Mouse (Mus musculus): ENCODE measurements around the gene Swt1. TPM values are rescaled to one million over a fixed set of nuclear protein-coding genes. Genes with fewer than 3 reads are reported as not detected.
"Not testable (repeated sequence)": the region's sequence is repeated elsewhere in the genome, so short reads cannot be mapped to it uniquely, and the experiment has no call there.

Swt1 gene
- 7.4 and 15.8 TPM in 2 replicates for total RNA-seq (2014; rRNA removed)
- 10.2 and 16.0 TPM in 2 replicates for polyA plus RNA-seq (2015; fragmentation: Nextera tagmentation; extraction: Ambion mirVana)

GRCm38 (mm10) chr1:151428263-151429221, at the start of gene Swt1, which contains the start of gene Trmt1l:
Swt1 (minus strand) TSS chr1:151428455.
Trmt1l (plus strand) TSS chr1:151428542.
- peak; percentile 100 for ATAC-seq (ENCODE audit: low FRiP score)
- peak within 1 kb of the TSS; percentile 88 for H3K4me3 ChIP-seq (ENCODE audit: low read depth, low read length)
- no peaks in the 10 kb centered on the region for H3K27me3 ChIP-seq (ENCODE audit: insufficient read depth, low read length)
- WGBS, result under 1% methylated on average over 74 of the region's 74 CpGs
- peak; percentile 100 for DNase-seq (ENCODE audit: low spot score)
- 0 out of 2 replicates have a peak, but pooled peaks cover under 1% of the 10 kb centered on the region for H3K36me3 ChIP-seq (ENCODE audit: insufficient read depth, low read length)
- H3K27ac ChIP-seq (ENCODE audit: low read depth, low read length), result peak within 1 kb of the TSS; percentile 98
- H3K4me2 ChIP-seq (ENCODE audit: low read depth, low read length, poor library complexity, severe bottlenecking), result peak within 1 kb of the TSS; percentile 64
- H3K4me1 ChIP-seq (ENCODE audit: insufficient read depth, low read length), result peaks cover 6% of the 10 kb centered on the region
- H3K9ac ChIP-seq (replicated peaks; ENCODE audit: low read length, poor library complexity, severe bottlenecking), result peak within 1 kb of the TSS; percentile 89
- TF ChIP-seq CTCF (IDR thresholded peaks at IDR 0.05), result peak; percentile 9; the same call in 1 of the 2 replicates
- H3K9me3 ChIP-seq (ENCODE audit: low read length), result no peaks in the 10 kb centered on the region

- not testable (repeated sequence) for DNase-seq (ENCODE audit: low spot score); H3K4me3 ChIP-seq (ENCODE audit: low read depth, low read length); ATAC-seq (ENCODE audit: low FRiP score); H3K4me2 ChIP-seq (ENCODE audit: low read depth, low read length, poor library complexity, severe bottlenecking); H3K27me3 ChIP-seq (ENCODE audit: insufficient read depth, low read length); H3K9me3 ChIP-seq (ENCODE audit: low read length); H3K27ac ChIP-seq (ENCODE audit: low read depth, low read length); H3K9ac ChIP-seq (replicated peaks; ENCODE audit: low read length, poor library complexity, severe bottlenecking); H3K4me1 ChIP-seq (ENCODE audit: insufficient read depth, low read length)
- WGBS, result 89% methylated on average over 8 of the region's 8 CpGs
- peaks cover 40% of the 10 kb centered on the region for H3K36me3 ChIP-seq (ENCODE audit: insufficient read depth, low read length)
Observed at GRCm38 (mm10) chr1:151472386-151472785, 44.1 kb upstream of the Swt1 start.

- ATAC-seq (ENCODE audit: low FRiP score) (no peak), DNase-seq (ENCODE audit: low spot score) (no peak)
- H3K4me1 ChIP-seq (ENCODE audit: insufficient read depth, low read length), result no peaks in the 10 kb centered on the region
- no peaks in the 10 kb centered on the region for H3K27me3 ChIP-seq (ENCODE audit: insufficient read depth, low read length)
- no peak overlapping the region for H3K4me2 ChIP-seq (ENCODE audit: low read depth, low read length, poor library complexity, severe bottlenecking)
- WGBS, result 43% methylated on average over 7 of the region's 7 CpGs
- no peak overlapping the region for H3K4me3 ChIP-seq (ENCODE audit: low read depth, low read length)
- no peak overlapping the region for H3K9ac ChIP-seq (replicated peaks; ENCODE audit: low read length, poor library complexity, severe bottlenecking)
- H3K36me3 ChIP-seq (ENCODE audit: insufficient read depth, low read length), result peaks cover 34% of the 10 kb centered on the region
- no peaks in the 10 kb centered on the region for H3K9me3 ChIP-seq (ENCODE audit: low read length)
- TF ChIP-seq CTCF (IDR thresholded peaks at IDR 0.05), result no peak
- no peak overlapping the region for H3K27ac ChIP-seq (ENCODE audit: low read depth, low read length)
Observed at GRCm38 (mm10) chr1:151471429-151471828, 43.2 kb upstream of the Swt1 start.

- H3K9me3 ChIP-seq (ENCODE audit: low read length), result no peaks in the 10 kb centered on the region
- H3K4me3 ChIP-seq (ENCODE audit: low read depth, low read length), result no peak overlapping the region
- no peak overlapping the region for H3K4me2 ChIP-seq (ENCODE audit: low read depth, low read length, poor library complexity, severe bottlenecking)
- H3K4me1 ChIP-seq (ENCODE audit: insufficient read depth, low read length), result no peaks in the 10 kb centered on the region
- no peaks in the 10 kb centered on the region for H3K27me3 ChIP-seq (ENCODE audit: insufficient read depth, low read length)
- no peak overlapping the region for H3K9ac ChIP-seq (replicated peaks; ENCODE audit: low read length, poor library complexity, severe bottlenecking)
- 87% methylated on average over 4 of the region's 4 CpGs for WGBS
- DNase-seq (ENCODE audit: low spot score) (no peak), ATAC-seq (ENCODE audit: low FRiP score) (no peak)
- peaks cover 10% of the 10 kb centered on the region for H3K36me3 ChIP-seq (ENCODE audit: insufficient read depth, low read length)
- TF ChIP-seq CTCF (IDR thresholded peaks at IDR 0.05), result no peak
- no peak overlapping the region for H3K27ac ChIP-seq (ENCODE audit: low read depth, low read length)
Observed at GRCm38 (mm10) chr1:151466571-151466970, 38.3 kb upstream of the Swt1 start.

- no peak overlapping the region for H3K27ac ChIP-seq (ENCODE audit: low read depth, low read length)
- TF ChIP-seq CTCF (IDR thresholded peaks at IDR 0.05), result no peak
- no peaks in the 10 kb centered on the region for H3K27me3 ChIP-seq (ENCODE audit: insufficient read depth, low read length)
- H3K9me3 ChIP-seq (ENCODE audit: low read length), result no peaks in the 10 kb centered on the region
- ATAC-seq (ENCODE audit: low FRiP score) (no peak), DNase-seq (ENCODE audit: low spot score) (no peak)
- no peak overlapping the region for H3K4me2 ChIP-seq (ENCODE audit: low read depth, low read length, poor library complexity, severe bottlenecking)
- no peak overlapping the region for H3K9ac ChIP-seq (replicated peaks; ENCODE audit: low read length, poor library complexity, severe bottlenecking)
- no peaks in the 10 kb centered on the region for H3K4me1 ChIP-seq (ENCODE audit: insufficient read depth, low read length)
- H3K4me3 ChIP-seq (ENCODE audit: low read depth, low read length), result no peak overlapping the region
- peaks cover 11% of the 10 kb centered on the region for H3K36me3 ChIP-seq (ENCODE audit: insufficient read depth, low read length)
- whole genome bisulfite sequencing, result 74% methylated on average over 4 of the region's 4 CpGs
Observed at GRCm38 (mm10) chr1:151464914-151465313, 36.7 kb upstream of the Swt1 start.

- 75% methylated on average over 9 of the region's 9 CpGs for WGBS
- peak; percentile 22 for DNase-seq (ENCODE audit: low spot score)
- TF ChIP-seq CTCF (IDR thresholded peaks at IDR 0.05), result peak; percentile 58
- Histone ChIP-seq H3K27me3 (ENCODE audit: insufficient read depth, low read length) (no peaks in the 10 kb centered on the region), H3K4me3 (ENCODE audit: low read depth, low read length) (no peak overlapping the region), H3K9me3 (ENCODE audit: low read length) (no peaks in the 10 kb centered on the region), H3K9ac (replicated peaks; ENCODE audit: low read length, poor library complexity, severe bottlenecking) (no peak overlapping the region), H3K4me1 (ENCODE audit: insufficient read depth, low read length) (no peaks in the 10 kb centered on the region), H3K36me3 (ENCODE audit: insufficient read depth, low read length) (peaks cover 28% of the 10 kb centered on the region), H3K27ac (ENCODE audit: low read depth, low read length) (no peak overlapping the region), H3K4me2 (ENCODE audit: low read depth, low read length, poor library complexity, severe bottlenecking) (no peak overlapping the region)
- no peak for ATAC-seq (ENCODE audit: low FRiP score)
Observed at GRCm38 (mm10) chr1:151461265-151461664, 33.0 kb upstream of the Swt1 start.
